Mouse (Mus musculus) cerebellum, adult (tissue): ENCODE data around the gene Acadm.

Experiments used
- ATAC-seq: cut with Nextera tagmentation; 2 replicates; pipeline ENCODE4 v1.9.2; 2017; ENCODE audit warnings: mild to moderate bottlenecking, moderate library complexity, mixed read lengths; ENCODE audit not compliant: insufficient number of reproducible peaks, low FRiP score, low TSS enrichment

Gene Acadm

GRCm38 (mm10) chr3:153944335-153944990, at the start of gene Acadm:
Gene Acadm (minus strand): TSS chr3:153944632.
- peak; percentile 92 for ATAC-seq

- ATAC-seq = peak; percentile 57
Observed at GRCm38 (mm10) chr3:153984428-153985340, 40.3 kb upstream of the Acadm start.

GRCm38 (mm10) chr3:153980611-153981010, 36.2 kb upstream of the Acadm start:
- ATAC-seq = no peak

- ATAC-seq = no peak
Observed at GRCm38 (mm10) chr3:153975791-153976190, 31.4 kb upstream of the Acadm start.

- ATAC-seq = peak; percentile 27; the same call in 1 of the 2 replicates
Observed at GRCm38 (mm10) chr3:153975060-153975459, 30.6 kb upstream of the Acadm start.

- ATAC-seq = peak; percentile 71
Observed at GRCm38 (mm10) chr3:153973949-153974760, 29.7 kb upstream of the Acadm start.

GRCm38 (mm10) chr3:153973171-153973948, 28.9 kb upstream of the Acadm start, which contains the start of gene Slc44a5:
Gene Slc44a5 (plus strand): TSS chr3:153973436.
- ATAC-seq = peak; percentile 49

GRCm38 (mm10) chr3:153969451-153969850, 25.0 kb upstream of the Acadm start:
- no peak for ATAC-seq

- peak; percentile 64 for ATAC-seq
Observed at GRCm38 (mm10) chr3:153968549-153968948, 24.1 kb upstream of the Acadm start.

GRCm38 (mm10) chr3:153967447-153967846, 23.0 kb upstream of the Acadm start:
- ATAC-seq = no peak

- no peak for ATAC-seq
Observed at GRCm38 (mm10) chr3:153961632-153962389, 17.4 kb upstream of the Acadm start.

GRCm38 (mm10) chr3:153960884-153961283, 16.5 kb upstream of the Acadm start:
- ATAC-seq = 0 out of 2 replicates have a peak, but pooled peaks have one; percentile 24

- no peak for ATAC-seq
Observed at GRCm38 (mm10) chr3:153959731-153960207, 15.3 kb upstream of the Acadm start.

GRCm38 (mm10) chr3:153959035-153959730, 14.8 kb upstream of the Acadm start:
- peak; percentile 57; the same call in 1 of the 2 replicates for ATAC-seq

GRCm38 (mm10) chr3:153957916-153958315, 13.5 kb upstream of the Acadm start:
- ATAC-seq = no peak

- no peak for ATAC-seq
Observed at GRCm38 (mm10) chr3:153948176-153948575, 3.7 kb upstream of the Acadm start.

GRCm38 (mm10) chr3:153947271-153947670, 2.8 kb upstream of the Acadm start:
- no peak for ATAC-seq

- ATAC-seq = peak; percentile 64
Observed at GRCm38 (mm10) chr3:153943901-153944334, 514 bp downstream of the Acadm start.
